Mouse (Mus musculus) E14TG2a.4 (cell line): ENCODE results near the gene Prkag3.

Experiments used
- CTCF ChIP-seq: conservative IDR thresholded peaks from 2 replicates; pipeline ENCODE4 v1.5.1; 2014; ENCODE audit warnings: low read length
- POU5F1 ChIP-seq: IDR thresholded peaks from 2 replicates; pipeline ENCODE4 v1.6.1; 2014; ENCODE audit warnings: low read length, borderline replicate concordance

DNA sequence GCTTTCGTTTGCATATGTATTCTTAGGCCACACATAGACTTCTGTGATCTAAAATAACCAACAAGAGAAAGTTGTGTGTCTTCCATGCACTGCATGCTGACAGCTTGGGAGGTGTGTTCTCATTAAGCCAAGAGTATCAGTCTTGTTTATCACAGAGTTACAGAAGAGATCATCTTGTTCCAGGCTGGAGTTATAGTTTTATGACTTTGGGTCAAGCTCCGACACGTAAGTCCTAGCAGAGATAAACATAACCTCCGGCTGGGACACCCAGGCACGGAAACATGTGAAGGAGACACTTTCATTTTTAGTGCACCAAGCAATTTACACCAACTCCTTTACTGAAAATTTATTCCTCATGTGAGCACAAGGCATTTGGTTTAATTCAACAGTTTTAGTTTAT, 22.9 kb downstream of the Prkag3 start:
- TF ChIP-seq CTCF (no peak), POU5F1 (no peak)
